14 mouse cellular contexts compared by ENCODE assay signal in genomic region chr13:80971664-80972063, GRCm38 (mm10).
A peak's percentile ranks its signal among the peaks of the same experiment; 100 is the strongest.
DNase-seq lines count a peak whose midpoint lies in the region; ATAC-seq lines count a peak whose summit lies in the region.
"Had no signal": no experiment of that assay in that cellular context is flagged by ENCODE, and none has a peak within 500 bp of the region (broad histone marks: within the 10 kb centered on the region; RNA-seq: fewer than 3 reads in every experiment).

No protein-coding gene starts in this region.

- ATAC-seq in megakaryocyte-erythroid progenitor cell, adult 5-6 weeks (replicated peaks; ENCODE audit: low FRiP score, low TSS enrichment, poor library complexity, severe bottlenecking), result no peak
- ATAC-seq: inflammation-experienced regulatory T-cells, adult 6 months had no signal

- peak; percentile 67 for DNase-seq in adrenal gland, adult 2 months
- no peak for DNase-seq in adrenal gland, postnatal 25 days
- DNase-seq in heart, adult 11 months, result peak; percentile 61
- DNase-seq in heart, adult 18-20 months, result no peak
- peak; percentile 88 for DNase-seq in 3T3-L1 (ENCODE audit: low read depth, low spot score)
- peak; percentile 46 to 55 for DNase-seq in adrenal gland, postnatal 36 days
- DNase-seq in kidney, postnatal 14 days, result no peak
- DNase-seq: B cell, adult 2 months; gastrocnemius, postnatal 36 days; kidney, adult 8-10 months; layer of hippocampus, postnatal 36 days; lung, postnatal 4 days had no signal

Comparison
In these comparisons a context has a peak if more than half of its experiments do, and no peak if none do; other contexts are left out.
1. DNase-seq: peak in adrenal gland, adult 2 months (single experiment), heart, adult 11 months (single experiment), 3T3-L1 (single experiment) and adrenal gland, postnatal 36 days (2 of 2); none in adrenal gland, postnatal 25 days (single experiment), heart, adult 18-20 months (0 of 2) and kidney, postnatal 14 days (single experiment).